Mouse (Mus musculus) stomach, postnatal 0 days (tissue): ENCODE results near the gene Nup155.

ENCODE experiments used
- CTCF ChIP-seq: IDR thresholded peaks from 2 replicates; pipeline ENCODE4 v1.5.1; 2016; ENCODE audit warnings: antibody characterized with exemption, low read depth, mild to moderate bottlenecking, moderate library complexity
- EP300 ChIP-seq: optimal IDR thresholded peaks from 2 replicates; pipeline ENCODE3; 2016; ENCODE audit warnings: antibody characterized with exemption

DNA sequence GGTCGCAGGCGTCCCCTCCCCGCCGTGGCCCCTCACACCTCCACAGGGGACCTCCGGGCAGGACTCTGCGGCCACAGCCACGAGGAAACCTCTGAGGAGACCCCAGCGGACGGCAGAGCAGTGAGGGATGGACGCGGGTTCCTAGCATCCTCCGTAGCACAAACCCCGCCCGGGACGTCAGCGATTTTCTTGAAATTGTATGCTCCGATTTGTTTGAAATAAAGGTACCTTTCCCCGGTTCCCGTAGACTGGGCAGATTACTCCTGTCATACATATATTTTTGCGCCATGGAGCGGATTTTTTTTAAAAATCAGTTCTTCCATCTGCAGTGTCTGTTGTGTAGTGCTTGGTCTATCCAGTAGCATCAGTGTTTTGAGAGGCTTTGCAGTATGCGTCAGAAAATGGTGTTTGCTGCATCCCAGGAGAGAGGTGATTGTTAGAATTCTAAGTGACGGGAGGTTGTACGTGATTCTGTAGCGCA is 60.2 kb downstream of the Nup155 start:
- TF ChIP-seq CTCF (no peak), EP300 (no peak)
